Mouse (Mus musculus) heart, adult 18-20 months (tissue): ENCODE data around the gene Dhx30. TPM values are rescaled to one million over a fixed set of nuclear protein-coding genes. Genes with fewer than 3 reads are reported as not detected.
"Not testable (repeated sequence)": the region's sequence is repeated elsewhere in the genome, so short reads cannot be mapped to it uniquely, and the experiment has no call there.

Experiments
- DNase-seq, 2 experiments: peaks; one replicate each; pipeline ENCODE4 v3.0.0; 2021 to 2022; ENCODE audit warnings: mixed read lengths in 1 of 2
- long read RNA-seq, 2 experiments: library from polyadenylated mRNA; stranded (forward); transcript quantifications; one replicate each; pipeline ENCODE4 v2.0.0; 2021
- total RNA-seq, 2 experiments: library from RNA; stranded (reverse); gene quantifications; 2 replicates each; pipeline ENCODE4 v1.2.3; 2021

Dhx30 gene
- 10 to 100 TPM; 54.4 to 56.4 TPM for total RNA-seq
- long read RNA-seq, experiment 1, full-length matches to known transcripts, result 30 of 51 reads
- long read RNA-seq, experiment 1, partial matches to known transcripts, result 11 of 51 reads
- long read RNA-seq, experiment 1, other reads (novel, unspliced or antisense), result 10 of 51 reads
- long read RNA-seq, experiment 2, full-length matches to known transcripts, result 10 of 21 reads
- long read RNA-seq, experiment 2, partial matches to known transcripts, result 2 of 21 reads
- long read RNA-seq, experiment 2, other reads (novel, unspliced or antisense), result 9 of 21 reads

DNA sequence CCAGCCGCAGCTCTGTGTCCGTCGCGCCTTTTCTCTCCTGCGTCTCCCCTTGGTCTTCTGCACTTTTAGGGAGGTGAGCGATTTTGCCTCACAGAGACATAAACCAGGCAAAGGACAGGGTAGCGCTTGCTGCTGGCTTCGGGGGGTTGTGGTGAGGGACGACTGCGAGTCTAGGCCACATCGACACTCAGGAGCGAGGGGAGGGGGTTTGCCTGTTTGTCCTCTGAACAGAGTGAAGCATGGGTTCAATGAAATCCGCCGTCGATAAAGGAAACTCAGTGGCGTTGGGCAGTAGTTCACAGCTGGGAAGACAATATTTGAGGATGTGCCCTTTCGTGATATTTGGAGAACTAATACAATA, at the start of gene Dhx30:
TSS of gene Dhx30 (minus strand) at position 52 of the 361 bp plus-strand sequence.
- DNase-seq, result no peak

DNA sequence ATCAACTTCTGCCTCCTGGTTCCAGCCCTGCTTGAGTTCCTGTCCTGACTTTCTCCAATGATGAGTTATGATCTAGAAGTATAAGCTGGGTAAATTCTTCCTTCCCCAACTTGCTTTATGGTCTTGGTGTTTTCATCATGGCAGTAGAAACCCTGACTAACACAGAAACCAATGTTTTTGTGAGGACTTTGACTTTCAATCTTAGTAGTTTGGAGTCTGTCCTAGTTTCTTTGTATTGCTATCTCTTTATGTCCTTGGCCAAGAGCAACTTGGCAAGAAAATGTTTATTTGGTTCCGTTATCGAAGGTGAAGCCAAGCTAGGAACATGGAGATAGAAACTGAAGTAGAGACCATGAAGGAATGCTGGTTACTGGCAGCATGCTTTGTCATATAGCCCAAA, 45.4 kb upstream of the Dhx30 start:
- DNase-seq, result peak; percentile 10 to 17

DNA sequence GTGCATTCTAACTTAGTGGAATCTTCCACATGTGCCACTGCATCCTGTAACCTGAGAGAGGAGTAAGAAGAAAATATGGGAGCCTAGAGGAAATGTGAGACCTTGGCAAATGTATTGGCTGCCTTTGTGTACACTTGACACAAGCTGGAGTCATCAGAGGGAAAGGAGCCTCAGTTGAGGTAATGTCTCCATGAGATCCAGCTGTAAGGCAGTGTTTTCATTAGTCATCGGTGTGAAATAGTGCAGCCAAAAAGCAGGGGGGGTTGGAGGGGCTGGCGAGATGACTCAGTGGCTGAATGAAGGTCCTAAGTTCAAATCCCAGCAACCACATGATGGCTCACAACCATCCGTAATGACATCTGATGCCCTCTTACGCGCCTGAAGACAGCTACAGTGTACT, 44.8 kb upstream of the Dhx30 start:
- no peak for DNase-seq

DNA sequence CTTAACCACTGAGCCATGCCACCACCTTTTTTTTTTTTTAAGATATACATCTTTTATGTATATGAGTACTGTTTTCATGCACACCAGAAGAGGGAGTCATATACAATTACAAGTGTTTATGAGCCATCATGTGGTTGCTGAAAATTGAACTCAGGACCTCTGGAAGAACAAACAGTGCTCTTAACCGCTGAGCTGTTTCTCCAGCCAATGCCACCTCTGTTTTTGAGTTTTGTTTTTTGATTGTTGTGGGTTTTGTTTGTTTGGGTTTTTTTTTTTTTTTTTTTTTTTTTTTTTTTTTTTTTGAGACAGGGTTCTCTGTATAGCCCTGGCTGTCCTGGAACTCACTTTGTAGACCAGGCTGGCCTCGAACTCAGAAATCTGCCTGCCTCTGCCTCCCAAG, 42.9 kb upstream of the Dhx30 start:
- not testable (repeated sequence) for DNase-seq

DNA sequence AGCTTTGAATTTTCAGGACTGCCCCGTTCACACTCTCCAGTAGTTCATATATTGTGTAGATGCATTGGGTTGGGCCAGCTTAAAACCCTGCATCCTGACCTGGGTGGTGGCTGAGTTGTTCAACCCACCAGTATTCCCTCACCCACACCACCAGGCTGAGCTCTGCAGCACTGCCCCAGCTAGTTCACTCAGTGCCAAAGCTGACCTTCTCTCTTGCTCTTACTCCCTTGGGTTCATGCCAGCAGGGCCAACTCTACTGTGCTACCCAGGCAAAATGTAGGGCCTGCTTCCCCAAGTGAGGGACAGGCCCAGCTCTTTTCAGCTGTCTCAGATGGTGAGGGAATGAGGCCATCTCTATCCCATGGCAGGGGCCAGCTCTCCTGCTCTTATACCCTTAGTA, 41.4 kb upstream of the Dhx30 start:
- peak in 1 of 2 experiments; percentile 4 for DNase-seq

DNA sequence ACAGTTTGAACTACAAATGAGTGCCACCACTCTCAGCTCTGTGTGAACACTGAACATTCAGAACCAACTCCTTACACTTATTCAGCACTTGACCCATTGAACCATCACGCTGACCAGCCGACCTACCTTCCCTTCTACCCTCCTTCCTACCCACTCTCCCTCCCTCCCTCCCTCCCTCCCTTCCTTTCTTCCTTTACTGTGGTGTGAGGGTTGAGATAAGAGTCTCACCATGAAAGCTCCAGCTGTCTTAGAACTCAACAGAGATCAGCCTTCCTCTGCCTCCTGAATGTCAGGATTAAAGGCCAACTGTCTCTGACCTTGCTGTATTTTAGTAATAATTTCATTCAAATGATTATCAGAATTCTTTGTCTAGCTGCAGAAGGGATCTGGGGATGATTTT, 31.0 kb upstream of the Dhx30 start:
- no peak for DNase-seq

DNA sequence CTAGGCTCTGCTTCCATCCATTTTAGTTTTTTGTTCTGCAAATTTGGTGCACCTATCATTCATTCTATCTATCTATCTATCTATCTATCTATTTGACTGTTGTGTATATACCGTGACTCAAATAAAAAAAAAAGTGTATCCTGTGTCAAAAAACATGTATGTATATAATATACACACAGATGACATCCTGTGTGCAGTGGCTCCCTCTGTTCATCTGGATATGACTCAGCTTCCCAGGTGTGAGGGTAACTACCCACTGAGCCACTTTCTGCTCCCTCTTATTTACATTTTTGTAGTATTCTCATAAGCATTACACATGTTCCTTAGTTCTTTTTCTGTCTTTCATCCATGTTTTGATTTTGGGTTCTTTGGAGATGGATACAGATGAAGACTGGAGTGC, 24.5 kb upstream of the Dhx30 start:
- no peak for DNase-seq

DNA sequence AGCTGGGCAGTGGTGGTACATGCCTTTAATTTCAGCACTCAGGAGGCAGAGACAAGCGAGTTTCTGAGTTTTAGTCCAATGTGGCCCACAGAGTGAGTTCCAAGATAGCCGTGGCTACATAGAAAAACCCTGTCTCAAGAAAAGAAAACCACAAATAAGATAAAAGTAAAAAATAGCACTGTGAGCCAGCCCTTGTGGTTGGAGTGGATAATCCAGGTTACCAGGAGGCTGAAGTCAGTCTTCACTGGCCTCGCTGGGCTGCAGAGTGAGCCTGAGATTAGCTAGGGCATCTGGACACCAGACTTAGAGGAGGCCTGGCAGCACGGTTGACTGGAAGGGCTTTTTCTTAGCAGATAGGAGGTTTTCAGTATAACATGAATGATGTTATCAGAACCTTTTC, 21.5 kb upstream of the Dhx30 start:
- no peak for DNase-seq

DNA sequence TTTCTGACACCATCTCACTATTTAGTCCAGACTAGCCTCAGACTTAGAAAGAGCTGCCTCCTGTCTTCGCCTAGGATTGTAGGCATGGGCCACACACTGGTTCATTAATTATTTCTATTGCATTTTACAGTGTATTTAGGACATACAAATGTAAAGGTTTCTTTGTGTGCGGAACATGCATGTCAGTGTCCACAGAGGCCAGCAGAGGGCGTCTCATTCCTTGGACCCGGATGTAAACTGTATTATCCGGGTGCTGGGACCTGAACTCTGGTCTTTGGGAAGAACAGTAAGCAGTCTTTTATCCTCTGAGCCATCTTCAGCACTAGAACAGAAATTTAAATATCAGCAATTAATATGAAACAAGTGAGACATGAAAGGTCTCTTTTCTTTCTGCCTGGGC, 16.5 kb upstream of the Dhx30 start:
- no peak for DNase-seq

DNA sequence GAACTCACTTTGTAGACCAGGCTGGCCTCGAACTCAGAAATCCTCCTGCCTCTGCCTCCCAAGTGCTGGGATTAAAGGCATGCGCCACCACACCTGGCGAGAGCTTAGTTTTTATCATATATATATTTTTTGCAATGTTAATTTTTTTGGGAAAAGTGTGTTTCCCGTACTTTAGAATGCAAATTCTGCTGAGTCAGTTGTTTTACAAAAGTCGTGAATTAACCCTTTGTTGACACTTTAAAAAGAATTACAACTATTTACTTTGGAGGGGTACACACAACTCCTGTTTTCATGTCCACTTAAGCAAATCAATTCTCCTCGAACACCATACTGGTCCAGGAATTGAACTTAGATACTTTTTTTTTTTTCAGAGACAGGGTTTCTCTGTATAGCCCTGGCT, 15.3 kb upstream of the Dhx30 start:
- no peak for DNase-seq

DNA sequence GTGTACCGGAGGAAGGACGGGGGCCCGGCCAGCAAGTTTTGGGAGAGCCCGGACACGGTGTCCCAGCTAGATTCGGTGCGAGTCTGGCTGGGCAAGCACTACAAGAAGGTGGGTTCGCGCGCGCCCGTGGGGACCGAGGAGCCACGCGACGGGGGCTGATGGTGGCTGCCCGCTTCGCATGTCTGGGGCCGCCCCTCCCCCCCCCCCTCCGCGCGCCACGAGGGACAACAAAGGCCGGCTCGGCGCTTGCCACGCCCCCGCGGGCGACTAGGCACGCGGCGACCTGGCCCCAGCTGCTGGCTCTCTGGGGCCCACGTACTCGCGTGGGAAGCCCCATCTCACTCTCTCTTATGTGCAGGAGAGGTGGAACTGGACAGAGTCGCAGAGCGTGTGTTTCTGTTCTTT, 14.6 kb upstream of the Dhx30 start:
- no peak for DNase-seq

DNA sequence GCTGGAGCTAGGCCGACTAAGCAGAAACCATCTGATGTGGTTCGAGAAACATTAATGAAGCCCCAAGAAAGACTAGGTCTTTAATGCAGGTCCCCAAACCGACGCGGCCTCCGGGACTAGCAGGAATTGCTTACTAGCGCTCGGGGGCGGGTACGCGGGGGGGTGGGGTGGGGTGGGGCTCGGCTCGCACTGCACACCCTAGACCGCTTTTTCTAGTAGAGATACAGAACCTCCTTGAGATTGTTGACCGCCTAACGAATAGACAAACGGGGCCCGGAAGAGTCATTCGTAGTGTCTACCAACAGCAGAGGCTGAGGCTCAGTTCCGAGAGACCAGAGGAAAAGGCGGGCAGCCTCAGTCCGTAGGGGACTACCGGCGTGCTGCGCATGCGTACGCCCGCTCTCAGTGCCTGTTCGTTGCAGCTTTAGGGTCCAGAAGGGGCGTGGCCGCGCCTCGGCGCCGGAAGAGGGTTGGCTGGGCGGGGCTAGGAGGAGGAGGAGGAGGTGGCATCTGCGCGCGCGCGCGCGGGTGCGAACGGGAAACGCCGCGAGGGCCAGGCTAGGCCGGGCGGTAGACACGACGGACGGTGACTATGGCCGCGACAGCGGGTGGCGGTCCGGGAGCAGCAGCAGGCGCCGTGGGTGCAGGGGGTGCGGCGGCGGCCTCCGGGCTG, 14.0 kb upstream of the Dhx30 start:
- peak; percentile 99 to 100 for DNase-seq

DNA sequence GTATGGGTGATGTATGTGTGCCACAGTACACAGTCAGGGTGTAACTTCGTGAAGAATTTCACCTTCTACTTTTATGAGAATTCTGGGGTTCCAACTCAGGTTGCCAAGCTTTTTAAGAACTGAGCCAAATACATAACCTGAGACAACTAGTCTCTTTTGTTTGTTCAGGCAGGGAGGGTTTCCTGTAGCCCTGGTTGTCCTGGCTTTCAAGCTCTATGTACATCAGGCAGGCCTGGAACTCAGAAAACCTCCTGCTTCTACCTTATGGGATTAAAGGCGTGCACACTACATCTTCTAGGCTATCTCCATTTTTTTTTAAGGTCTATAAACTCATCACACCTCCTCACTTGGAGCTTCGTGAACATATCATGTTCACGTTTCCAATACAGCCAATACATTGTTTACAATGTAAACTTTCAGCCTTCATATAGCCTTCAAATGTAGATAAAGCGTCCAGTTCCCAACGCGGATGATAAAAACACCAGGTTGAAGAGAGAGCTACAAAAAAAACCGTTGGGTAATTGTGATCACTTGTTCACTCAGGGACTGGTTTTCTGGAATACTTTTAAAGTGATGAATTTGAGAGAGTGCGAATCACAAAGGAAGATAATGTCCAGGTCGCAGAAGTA, 13.4 kb upstream of the Dhx30 start:
- DNase-seq, result no peak

DNA sequence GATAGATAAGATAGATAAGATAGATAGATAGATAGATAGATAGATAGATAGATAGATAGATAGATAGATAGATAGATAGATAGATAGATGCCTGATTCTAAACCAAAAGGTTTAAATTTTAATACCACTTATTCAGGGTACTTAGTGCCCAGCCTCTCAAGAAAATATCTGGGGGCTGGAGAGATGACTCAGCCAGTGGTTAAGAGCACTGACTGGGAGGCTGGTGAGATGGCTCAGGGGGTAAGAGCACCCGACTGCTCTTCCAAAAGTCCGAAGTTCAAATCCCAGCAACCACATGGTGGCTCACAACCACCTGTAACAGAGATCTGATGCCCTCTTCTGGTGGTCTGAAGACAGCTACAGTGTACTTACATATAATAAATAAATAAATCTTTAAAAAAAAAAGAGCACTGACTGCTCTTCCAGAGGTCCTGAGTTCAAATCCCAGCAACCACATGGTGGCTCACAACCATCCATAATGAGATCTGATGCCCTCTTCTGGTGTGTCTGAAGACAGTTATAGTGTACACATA, 6.4 kb upstream of the Dhx30 start:
- not testable (repeated sequence) for DNase-seq

DNA sequence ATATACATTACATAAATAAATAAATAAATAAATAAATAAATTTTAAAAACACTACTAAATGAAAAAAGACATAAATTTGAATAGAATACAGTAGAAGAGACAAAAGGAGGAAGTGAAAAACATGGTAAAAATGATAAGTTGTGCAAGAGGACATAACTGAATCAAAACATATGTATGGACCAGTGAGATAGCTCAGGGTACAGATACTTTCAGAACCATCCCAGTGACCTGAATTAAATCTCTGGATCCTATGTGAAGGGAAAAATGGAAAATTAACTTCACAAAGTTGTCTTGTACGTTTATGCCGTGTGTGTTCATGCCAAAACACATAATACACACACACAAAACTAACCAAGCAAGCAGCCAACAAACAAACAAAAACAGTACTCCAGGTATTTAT, 5.7 kb upstream of the Dhx30 start:
- no peak for DNase-seq

DNA sequence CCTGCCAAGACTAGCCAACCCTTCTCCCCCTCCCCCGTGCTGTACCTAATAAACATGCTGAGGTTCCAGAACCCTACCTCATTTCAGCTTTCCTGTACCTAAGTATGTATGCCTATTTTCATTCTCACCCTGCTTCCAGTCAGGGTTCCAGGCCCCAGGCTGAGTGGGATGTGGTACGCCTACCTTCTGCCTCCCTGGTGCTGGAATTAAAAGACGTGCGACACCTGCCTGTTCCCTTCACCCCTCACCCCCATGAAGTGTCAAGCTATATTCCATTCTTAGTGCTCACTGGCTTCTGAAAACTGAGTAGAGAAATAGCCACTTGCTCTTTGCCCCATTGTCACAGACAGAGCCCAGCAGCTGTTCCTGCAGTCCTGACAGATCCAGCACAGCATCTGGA, 3.8 kb upstream of the Dhx30 start:
- DNase-seq, result no peak

DNA sequence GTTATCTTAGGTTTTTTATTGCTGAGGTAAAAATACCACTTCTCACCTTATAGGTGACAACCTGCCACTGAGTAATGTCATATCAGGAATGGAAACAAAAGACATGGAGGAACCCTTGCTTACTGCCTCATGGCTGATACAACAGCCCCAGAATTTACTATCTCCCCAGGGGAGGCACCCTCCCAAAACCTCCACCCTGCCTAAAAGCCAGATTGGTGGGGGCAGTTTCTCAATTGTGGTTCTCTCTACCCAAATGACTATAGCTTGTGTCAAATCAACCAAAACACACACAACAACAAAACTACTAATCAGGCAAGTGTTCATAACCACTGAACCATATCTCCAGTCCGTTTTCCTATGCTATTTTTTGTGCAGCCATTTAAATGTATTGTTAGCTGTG, 619 bp upstream of the Dhx30 start:
- no peak for DNase-seq

DNA sequence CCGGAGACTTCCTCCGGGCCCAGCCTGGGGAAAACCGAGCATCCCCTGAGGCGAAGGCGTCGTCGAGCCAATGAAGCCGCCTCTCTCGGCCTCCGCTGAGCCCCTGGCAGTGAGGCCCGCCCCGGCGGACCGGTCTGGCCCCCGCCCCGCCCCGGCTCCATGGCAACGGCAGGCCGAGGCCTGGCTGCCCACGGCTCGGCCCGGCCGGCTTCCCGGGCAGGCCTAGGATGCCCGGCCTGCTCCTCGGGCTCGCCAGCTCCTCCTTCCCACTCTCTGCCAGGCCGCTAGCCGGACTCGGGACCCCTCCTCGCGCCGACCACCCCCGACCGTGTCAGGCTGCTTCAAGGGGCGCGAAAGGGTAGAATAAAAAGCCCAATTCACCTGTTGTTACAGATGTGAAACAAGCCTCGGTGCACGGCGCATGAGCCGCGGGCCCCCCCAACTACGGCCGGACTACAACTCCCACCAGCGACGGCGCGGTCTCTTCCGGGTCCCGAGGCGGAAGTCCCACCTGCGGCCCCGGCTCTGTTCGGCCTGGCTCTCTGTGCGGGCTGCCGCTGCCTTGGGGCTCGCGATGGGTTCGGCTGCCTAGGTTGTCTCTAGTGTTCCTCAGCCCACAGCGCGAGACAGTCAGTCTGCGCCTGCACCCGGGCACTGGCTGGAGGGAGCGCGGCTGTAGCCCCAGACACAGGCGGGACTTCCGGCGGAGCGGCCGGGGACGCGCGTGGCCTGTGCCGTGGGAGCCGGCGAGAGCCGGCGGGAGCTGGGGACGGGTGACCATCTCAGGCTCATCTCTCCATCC, 452 bp downstream of the Dhx30 start, which contains the start of gene Smarcc1:
TSS of gene Smarcc1 (plus strand) at position 732 of the 802 bp plus-strand sequence.
- DNase-seq, result peak; percentile 93

DNA sequence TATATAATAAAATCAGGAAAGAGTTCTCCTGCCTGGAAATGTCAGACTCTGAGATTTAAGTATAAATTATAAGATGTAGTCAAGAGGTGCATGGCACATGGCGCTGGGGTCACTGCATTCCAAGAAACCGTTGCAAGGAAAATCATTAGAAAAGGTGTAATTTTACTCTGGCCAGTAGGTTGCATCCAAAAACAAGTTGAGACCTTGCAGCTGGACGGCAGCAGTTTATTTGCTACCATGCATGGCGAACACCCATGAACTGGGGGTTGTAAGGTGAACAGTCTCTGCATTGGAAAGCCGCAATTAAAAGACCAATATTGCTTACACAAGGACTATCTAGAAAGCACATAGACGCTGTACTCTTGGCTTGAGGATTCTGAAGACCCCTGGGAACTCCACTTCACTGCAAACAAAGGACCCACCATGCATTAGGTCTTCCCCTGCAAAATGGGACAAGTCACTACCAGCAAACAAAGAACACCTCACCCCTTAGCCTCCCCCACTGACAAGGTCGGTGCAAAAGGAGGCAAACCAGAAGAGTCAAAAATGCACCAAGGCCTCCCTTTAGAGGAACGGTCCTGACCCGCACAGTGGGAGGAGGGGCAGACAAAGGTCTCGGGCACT, 1.2 kb downstream of the Dhx30 start:
- DNase-seq, result no peak

DNA sequence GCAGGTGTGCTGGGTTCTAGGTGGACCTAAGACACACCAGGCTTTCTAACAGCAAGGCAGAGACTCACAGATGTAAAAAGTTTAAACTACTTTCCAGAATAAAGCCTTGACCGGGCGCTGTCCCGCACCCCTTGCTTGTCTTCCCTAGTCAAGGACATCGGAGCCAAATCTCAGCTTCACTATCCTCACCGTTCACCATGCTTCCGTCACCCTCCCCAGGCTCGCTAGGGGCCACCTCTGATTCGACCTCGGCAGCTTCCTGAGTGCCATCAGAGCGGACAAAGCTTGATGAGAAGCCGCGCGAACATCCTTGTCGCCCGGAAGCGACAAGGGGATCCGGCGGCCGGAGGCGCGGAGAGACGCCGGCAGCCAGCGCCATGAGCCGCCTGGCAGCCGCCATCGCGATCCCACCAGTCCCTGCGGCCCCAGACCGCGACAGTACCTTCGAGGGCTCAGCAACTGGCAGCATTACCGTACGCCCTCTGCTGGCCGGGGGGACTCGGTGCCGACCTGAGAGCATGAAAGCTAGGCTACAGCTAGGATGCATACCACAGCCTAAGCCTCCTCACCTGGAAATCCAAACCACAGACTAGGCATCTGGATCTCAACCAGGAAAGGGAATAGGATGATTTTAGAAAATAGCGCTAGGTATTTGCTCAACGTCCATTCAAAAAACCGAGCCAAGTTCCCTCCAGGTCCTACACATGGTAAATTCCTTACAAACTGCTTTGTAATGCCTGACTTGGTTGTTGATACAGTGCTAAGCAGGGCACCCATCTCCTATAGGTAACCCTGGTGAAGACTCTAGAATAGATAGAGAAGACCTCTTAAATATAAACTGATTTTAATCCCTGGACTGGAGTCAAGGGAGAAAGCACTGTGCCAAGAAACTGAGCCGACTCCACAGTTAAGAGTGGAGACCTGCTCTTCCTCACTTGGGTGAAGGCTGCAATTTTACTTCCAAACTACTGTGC, 16.7 kb downstream of the Dhx30 start:
- peak; percentile 92 to 97 for DNase-seq

DNA sequence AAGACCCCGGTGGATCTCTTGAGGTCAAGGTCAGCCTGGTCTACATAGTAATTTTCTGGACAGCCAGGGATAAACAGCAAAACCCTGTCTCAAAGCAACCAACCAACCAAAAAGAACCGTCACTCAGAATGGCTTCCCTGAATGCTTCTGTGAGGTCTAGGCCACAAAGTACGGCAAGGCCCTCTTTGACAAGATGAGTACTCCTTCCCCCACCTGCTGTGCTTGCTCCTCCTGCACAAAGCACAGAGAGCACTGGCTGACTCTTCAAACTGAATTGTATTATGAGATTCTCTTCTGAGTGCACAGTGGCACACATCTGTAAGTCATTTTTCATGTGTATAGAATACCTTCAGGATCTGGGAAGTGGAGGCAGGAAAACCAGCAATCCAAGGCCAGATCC, 19.8 kb downstream of the Dhx30 start:
- no peak for DNase-seq
